Mouse (Mus musculus): ENCODE measurements around the gene Trdmt1. TPM values are rescaled to one million over a fixed set of nuclear protein-coding genes. Genes with fewer than 3 reads are reported as not detected.

Gene Trdmt1
- polyA plus RNA-seq, 1 experiment from 2014 or later: 12.0 TPM

- Histone ChIP-seq H3K4me2 (ENCODE audit: low read length) (no peak overlapping the region), H3K9ac (ENCODE audit: low read length) (no peak overlapping the region), H3K9me3 (replicated peaks; ENCODE audit: control insufficient read depth, low read length) (no peaks in the 10 kb centered on the region), H3K4me1 (ENCODE audit: control insufficient read depth, insufficient read depth, low read length) (peaks cover 2% of the 10 kb centered on the region; the same call in 1 of the 2 replicates), H3K4me3 (ENCODE audit: low read depth, low read length) (no peak overlapping the region), H3K27me3 (replicated peaks; ENCODE audit: control insufficient read depth, insufficient read depth, low read length) (no peaks in the 10 kb centered on the region), H3K36me3 (ENCODE audit: control insufficient read depth, insufficient read depth, low read length) (no peaks in the 10 kb centered on the region), H3K27ac (ENCODE audit: low read depth, low read length) (no peak overlapping the region)
- DNase-seq (ENCODE audit: low spot score) (no peak), ATAC-seq (no peak)
- 88% methylated on average over 1 of the region's 1 CpGs for WGBS
These were observed 4.6 kb downstream of the Trdmt1 start for GRCm38 (mm10) chr2:13539860-13540259.

- ATAC-seq: no peak
- H3K9ac ChIP-seq (ENCODE audit: low read length): no peak overlapping the region
- 83% methylated on average over 6 of the region's 6 CpGs for WGBS
These were observed 5.6 kb downstream of the Trdmt1 start for GRCm38 (mm10) chr2:13538704-13539377.

GRCm38 (mm10) chr2:13538258-13538657 is 6.2 kb downstream of the Trdmt1 start:
- ATAC-seq: no peak
- 81% methylated on average over 2 of the region's 2 CpGs for WGBS

More at GRCm38 (mm10) chr2:13538704-13539377, 5.6 kb downstream of the Trdmt1 start:
- no peaks in the 10 kb centered on the region for H3K4me1 ChIP-seq (ENCODE audit: control insufficient read depth, insufficient read depth, low read length)
- DNase-seq (ENCODE audit: low spot score): no peak
- H3K9me3 ChIP-seq (replicated peaks; ENCODE audit: control insufficient read depth, low read length): no peaks in the 10 kb centered on the region
- no peak overlapping the region for H3K27ac ChIP-seq (ENCODE audit: low read depth, low read length)
- no peak overlapping the region for H3K4me3 ChIP-seq (ENCODE audit: low read depth, low read length)
- no peaks in the 10 kb centered on the region for H3K36me3 ChIP-seq (ENCODE audit: control insufficient read depth, insufficient read depth, low read length)
- H3K4me2 ChIP-seq (ENCODE audit: low read length): no peak overlapping the region
- no peaks in the 10 kb centered on the region for H3K27me3 ChIP-seq (replicated peaks; ENCODE audit: control insufficient read depth, insufficient read depth, low read length)

GRCm38 (mm10) chr2:13537733-13538132 is 6.7 kb downstream of the Trdmt1 start:
- Histone ChIP-seq H3K27me3 (replicated peaks; ENCODE audit: control insufficient read depth, insufficient read depth, low read length) (no peaks in the 10 kb centered on the region), H3K36me3 (ENCODE audit: control insufficient read depth, insufficient read depth, low read length) (no peaks in the 10 kb centered on the region), H3K4me3 (ENCODE audit: low read depth, low read length) (no peak overlapping the region), H3K9ac (ENCODE audit: low read length) (no peak overlapping the region), H3K27ac (ENCODE audit: low read depth, low read length) (no peak overlapping the region), H3K4me1 (ENCODE audit: control insufficient read depth, insufficient read depth, low read length) (no peaks in the 10 kb centered on the region), H3K4me2 (ENCODE audit: low read length) (no peak overlapping the region), H3K9me3 (replicated peaks; ENCODE audit: control insufficient read depth, low read length) (no peaks in the 10 kb centered on the region)
- ATAC-seq: no peak
- no peak for DNase-seq (ENCODE audit: low spot score)
- 10% methylated on average over 2 of the region's 2 CpGs for WGBS

More at GRCm38 (mm10) chr2:13538258-13538657, 6.2 kb downstream of the Trdmt1 start:
- no peaks in the 10 kb centered on the region for H3K36me3 ChIP-seq (ENCODE audit: control insufficient read depth, insufficient read depth, low read length)
- H3K27me3 ChIP-seq (replicated peaks; ENCODE audit: control insufficient read depth, insufficient read depth, low read length): no peaks in the 10 kb centered on the region
- no peak overlapping the region for H3K4me2 ChIP-seq (ENCODE audit: low read length)
- H3K9ac ChIP-seq (ENCODE audit: low read length): no peak overlapping the region
- H3K4me1 ChIP-seq (ENCODE audit: control insufficient read depth, insufficient read depth, low read length): no peaks in the 10 kb centered on the region
- no peak overlapping the region for H3K4me3 ChIP-seq (ENCODE audit: low read depth, low read length)
- no peak for DNase-seq (ENCODE audit: low spot score)
- H3K9me3 ChIP-seq (replicated peaks; ENCODE audit: control insufficient read depth, low read length): no peaks in the 10 kb centered on the region
- no peak overlapping the region for H3K27ac ChIP-seq (ENCODE audit: low read depth, low read length)

- no peak for ATAC-seq
- no peaks in the 10 kb centered on the region for H3K27me3 ChIP-seq (replicated peaks; ENCODE audit: control insufficient read depth, insufficient read depth, low read length)
- no peak overlapping the region for H3K4me2 ChIP-seq (ENCODE audit: low read length)
- H3K9me3 ChIP-seq (replicated peaks; ENCODE audit: control insufficient read depth, low read length): no peaks in the 10 kb centered on the region
- H3K4me3 ChIP-seq (ENCODE audit: low read depth, low read length): no peak overlapping the region
- H3K36me3 ChIP-seq (ENCODE audit: control insufficient read depth, insufficient read depth, low read length): no peaks in the 10 kb centered on the region
- H3K27ac ChIP-seq (ENCODE audit: low read depth, low read length): no peak overlapping the region
- DNase-seq (ENCODE audit: low spot score): no peak
- H3K9ac ChIP-seq (ENCODE audit: low read length): no peak overlapping the region
- no peaks in the 10 kb centered on the region for H3K4me1 ChIP-seq (ENCODE audit: control insufficient read depth, insufficient read depth, low read length)
These were observed 7.7 kb downstream of the Trdmt1 start for GRCm38 (mm10) chr2:13536747-13537146.

GRCm38 (mm10) chr2:13530639-13531038 is 13.8 kb downstream of the Trdmt1 start:
- H3K9me3 ChIP-seq (replicated peaks; ENCODE audit: control insufficient read depth, low read length): no peaks in the 10 kb centered on the region
- no peak overlapping the region for H3K4me3 ChIP-seq (ENCODE audit: low read depth, low read length)
- 92% methylated on average over 6 of the region's 6 CpGs for WGBS
- H3K9ac ChIP-seq (ENCODE audit: low read length): no peak overlapping the region
- no peak overlapping the region for H3K4me2 ChIP-seq (ENCODE audit: low read length)
- no peaks in the 10 kb centered on the region for H3K27me3 ChIP-seq (replicated peaks; ENCODE audit: control insufficient read depth, insufficient read depth, low read length)
- DNase-seq (ENCODE audit: low spot score) (no peak), ATAC-seq (no peak)
- H3K27ac ChIP-seq (ENCODE audit: low read depth, low read length): no peak overlapping the region
- no peaks in the 10 kb centered on the region for H3K4me1 ChIP-seq (ENCODE audit: control insufficient read depth, insufficient read depth, low read length)
- H3K36me3 ChIP-seq (ENCODE audit: control insufficient read depth, insufficient read depth, low read length): no peaks in the 10 kb centered on the region

- H3K4me3 ChIP-seq (ENCODE audit: low read depth, low read length): no peak overlapping the region
- H3K36me3 ChIP-seq (ENCODE audit: control insufficient read depth, insufficient read depth, low read length): no peaks in the 10 kb centered on the region
- DNase-seq (ENCODE audit: low spot score): no peak
- WGBS: 91% methylated on average over 3 of the region's 3 CpGs
- no peak overlapping the region for H3K9ac ChIP-seq (ENCODE audit: low read length)
- no peaks in the 10 kb centered on the region for H3K9me3 ChIP-seq (replicated peaks; ENCODE audit: control insufficient read depth, low read length)
- no peak overlapping the region for H3K27ac ChIP-seq (ENCODE audit: low read depth, low read length)
- H3K4me2 ChIP-seq (ENCODE audit: low read length): no peak overlapping the region
- H3K27me3 ChIP-seq (replicated peaks; ENCODE audit: control insufficient read depth, insufficient read depth, low read length): no peaks in the 10 kb centered on the region
- H3K4me1 ChIP-seq (ENCODE audit: control insufficient read depth, insufficient read depth, low read length): no peaks in the 10 kb centered on the region
- no peak for ATAC-seq
These were observed 15.1 kb downstream of the Trdmt1 start for GRCm38 (mm10) chr2:13529253-13529933.

GRCm38 (mm10) chr2:13527531-13527930 is 16.9 kb downstream of the Trdmt1 start:
- DNase-seq (ENCODE audit: low spot score): no peak
- Histone ChIP-seq H3K4me3 (ENCODE audit: low read depth, low read length) (no peak overlapping the region), H3K4me1 (ENCODE audit: control insufficient read depth, insufficient read depth, low read length) (peaks cover 2% of the 10 kb centered on the region; the same call in 1 of the 2 replicates), H3K36me3 (ENCODE audit: control insufficient read depth, insufficient read depth, low read length) (no peaks in the 10 kb centered on the region), H3K9ac (ENCODE audit: low read length) (no peak overlapping the region), H3K9me3 (replicated peaks; ENCODE audit: control insufficient read depth, low read length) (no peaks in the 10 kb centered on the region), H3K27me3 (replicated peaks; ENCODE audit: control insufficient read depth, insufficient read depth, low read length) (no peaks in the 10 kb centered on the region), H3K4me2 (ENCODE audit: low read length) (no peak overlapping the region), H3K27ac (ENCODE audit: low read depth, low read length) (no peak overlapping the region)
- WGBS: 69% methylated on average over 4 of the region's 4 CpGs
- no peak for ATAC-seq

- DNase-seq (ENCODE audit: low spot score) (no peak), ATAC-seq (no peak)
- 54% methylated on average over 2 of the region's 2 CpGs for WGBS
These were observed 17.3 kb downstream of the Trdmt1 start for GRCm38 (mm10) chr2:13527125-13527524.

More at GRCm38 (mm10) chr2:13527125-13527524, 17.3 kb downstream of the Trdmt1 start:
- H3K27ac ChIP-seq (ENCODE audit: low read depth, low read length): no peak overlapping the region
- H3K36me3 ChIP-seq (ENCODE audit: control insufficient read depth, insufficient read depth, low read length): no peaks in the 10 kb centered on the region
- H3K4me2 ChIP-seq (ENCODE audit: low read length): no peak overlapping the region
- H3K4me3 ChIP-seq (ENCODE audit: low read depth, low read length): no peak overlapping the region
- no peaks in the 10 kb centered on the region for H3K27me3 ChIP-seq (replicated peaks; ENCODE audit: control insufficient read depth, insufficient read depth, low read length)
- no peak overlapping the region for H3K9ac ChIP-seq (ENCODE audit: low read length)
- H3K4me1 ChIP-seq (ENCODE audit: control insufficient read depth, insufficient read depth, low read length): peaks cover 2% of the 10 kb centered on the region; the same call in 1 of the 2 replicates
- H3K9me3 ChIP-seq (replicated peaks; ENCODE audit: control insufficient read depth, low read length): no peaks in the 10 kb centered on the region

Data from forebrain, embryonic 14.5 days (tissue).